ENCODE assay signal across 2 mouse cellular contexts in the genomic region with DNA sequence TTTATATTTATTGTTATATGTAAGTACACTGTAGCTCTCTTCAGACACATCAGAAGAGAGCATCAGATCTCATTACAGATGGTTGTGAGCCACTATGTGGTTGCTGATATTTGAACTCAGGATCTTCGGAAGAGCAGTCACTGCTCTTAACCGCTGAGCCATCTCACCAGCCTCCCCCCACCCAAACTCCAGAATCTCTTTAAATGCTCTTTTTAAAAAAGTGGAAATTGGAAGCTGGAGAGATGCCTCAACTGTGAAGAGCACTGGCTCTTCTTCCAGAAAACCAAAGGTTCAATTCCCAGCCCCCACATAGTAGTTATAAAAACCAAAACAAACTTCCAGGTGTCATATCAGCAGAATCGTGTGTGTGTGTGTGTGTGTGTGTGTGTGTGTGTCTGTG.
DNase-seq lines count a peak whose midpoint lies in the region; ATAC-seq lines count a peak whose summit lies in the region.
"Not testable (repeated sequence)": the region's sequence is repeated elsewhere in the genome, so short reads cannot be mapped to it uniquely, and the experiment has no call there.

No protein-coding gene starts in this region.

- not testable (repeated sequence) for ATAC-seq in midbrain, embryonic 11.5 days (ENCODE audit: low FRiP score)

- not testable (repeated sequence) for H3K27me3 ChIP-seq in heart, embryonic 10.5 days (ENCODE audit: insufficient read depth, poor library complexity, severe bottlenecking); midbrain, embryonic 11.5 days (ENCODE audit: control insufficient read depth, insufficient read depth, low read length)

- H3K36me3 ChIP-seq in heart, embryonic 10.5 days; midbrain, embryonic 11.5 days (ENCODE audit: control insufficient read depth, insufficient read depth, low read length): not testable (repeated sequence)

- not testable (repeated sequence) for H3K4me1 ChIP-seq in heart, embryonic 10.5 days; midbrain, embryonic 11.5 days (ENCODE audit: control insufficient read depth, insufficient read depth, low read length)

- not testable (repeated sequence) for H3K9me3 ChIP-seq in heart, embryonic 10.5 days; midbrain, embryonic 11.5 days (ENCODE audit: control insufficient read depth, low read length)

- H3K9ac ChIP-seq in midbrain, embryonic 11.5 days (ENCODE audit: low read length), result not testable (repeated sequence)

- DNase-seq in heart, embryonic 10.5 days (ENCODE audit: low spot score), result peak; percentile 54
- DNase-seq in midbrain, embryonic 11.5 days (ENCODE audit: low spot score, missing footprints), result peak; percentile 80

- H3K4me3 ChIP-seq in heart, embryonic 10.5 days; midbrain, embryonic 11.5 days (ENCODE audit: low read depth, low read length): not testable (repeated sequence)

- H3K4me2 ChIP-seq in midbrain, embryonic 11.5 days, result not testable (repeated sequence)

- not testable (repeated sequence) for H3K27ac ChIP-seq in heart, embryonic 10.5 days; midbrain, embryonic 11.5 days (ENCODE audit: low read depth, low read length)

- WGBS in heart, embryonic 10.5 days, result 85% methylated on average over 3 of the region's 3 CpGs
- WGBS in midbrain, embryonic 11.5 days, result 87% methylated on average over 3 of the region's 3 CpGs
